In genomic region chr4:135876583-135877020, GRCm38 (mm10) we compare ENCODE assay signal across 8 mouse cellular contexts. TPM values are rescaled to one million over a fixed set of nuclear protein-coding genes. Genes with fewer than 3 reads are reported as not detected.
DNase-seq lines count a peak whose midpoint lies in the region; ATAC-seq and TF ChIP-seq lines count a peak whose summit lies in the region.

No protein-coding gene starts in this region.

- intact Hi-C loops in heart, postnatal 25 days (cut with DNase I): loop anchor here (1.0 to 10.0 kb wide), 3 partner anchors 54 to 172 kb away; no protein-coding TSS in a partner anchor

- ATAC-seq in forebrain, embryonic 15.5 days (replicated peaks): no peak
- ATAC-seq in lung, embryonic 14.5 days (ENCODE audit: insufficient read depth): no peak

- peak overlapping the region; percentile 48 for H3K4me2 ChIP-seq in forebrain, embryonic 15.5 days (replicated peaks)
- H3K4me2 ChIP-seq in lung, embryonic 14.5 days: peak overlapping the region; percentile 51

- H3K27me3 ChIP-seq in E14TG2a.4 (ENCODE audit: insufficient read depth, low read length): no peaks in the 10 kb centered on the region
- H3K27me3 ChIP-seq in forebrain, embryonic 15.5 days: no peaks in the 10 kb centered on the region
- no peaks in the 10 kb centered on the region for H3K27me3 ChIP-seq in lung, embryonic 14.5 days (ENCODE audit: insufficient read depth, low read length)
- H3K27me3 ChIP-seq in thymus, adult 2 months (ENCODE audit: control insufficient read depth, insufficient read depth, low read length): no peaks in the 10 kb centered on the region

- H3K9ac ChIP-seq in forebrain, embryonic 15.5 days (replicated peaks): peak overlapping the region; percentile 41
- H3K9ac ChIP-seq in lung, embryonic 14.5 days: peak overlapping the region; percentile 40

- 0 out of 2 replicates have a peak overlapping the region, but pooled peaks have one; percentile 11 for H3K27ac ChIP-seq in forebrain, embryonic 15.5 days (replicated peaks)
- peak overlapping the region; percentile 83 for H3K27ac ChIP-seq in lung, embryonic 14.5 days (ENCODE audit: low read depth)
- peak overlapping the region; percentile 47 for H3K27ac ChIP-seq in olfactory bulb, adult 2 months (ENCODE audit: insufficient read depth, low read depth, low read length)
- H3K27ac ChIP-seq in thymus, adult 2 months (ENCODE audit: control insufficient read depth, insufficient read depth, low read length): peak overlapping the region; percentile 70

- peaks cover 48% of the 10 kb centered on the region for H3K4me1 ChIP-seq in E14TG2a.4 (replicated peaks; ENCODE audit: low read depth, low read length)
- peaks cover 37% of the 10 kb centered on the region for H3K4me1 ChIP-seq in forebrain, embryonic 15.5 days
- H3K4me1 ChIP-seq in lung, embryonic 14.5 days (ENCODE audit: insufficient read depth): peaks cover 7% of the 10 kb centered on the region
- H3K4me1 ChIP-seq in olfactory bulb, adult 2 months (ENCODE audit: control insufficient read depth, insufficient read depth, low read length): peaks cover 18% of the 10 kb centered on the region
- peaks cover 24% of the 10 kb centered on the region for H3K4me1 ChIP-seq in thymus, adult 2 months (replicated peaks; ENCODE audit: control insufficient read depth, insufficient read depth, low read length)

- WGBS in forebrain, embryonic 15.5 days: 3% methylated on average over 16 of the region's 16 CpGs
- WGBS in lung, embryonic 14.5 days: 2% methylated on average over 16 of the region's 16 CpGs
- under 1% methylated on average over 16 of the region's 16 CpGs for WGBS in olfactory bulb, adult 2 months
- 0% methylated on average over 16 of the region's 16 CpGs for WGBS in thymus, adult 2 months

- peak; percentile 84 for DNase-seq in brain, embryonic 14.5 days (ENCODE audit: low read depth)
- DNase-seq in heart, postnatal 25 days (ENCODE audit: low spot score): peak; percentile 82
- DNase-seq in layer of hippocampus, adult 18-20 months (ENCODE audit: low spot score in 2 of 2): peak; percentile 61 to 73
- peak; percentile 80 for DNase-seq in lung, embryonic 14.5 days
- peak; percentile 75 for DNase-seq in thymus, adult 2 months

- TF ChIP-seq POLR2A in brain, embryonic 14.5 days (IDR thresholded peaks at IDR 0.05; ENCODE audit: borderline replicate concordance, extremely low read depth, insufficient read depth, insufficient read length, poor library complexity, severe bottlenecking): no peak
- no peak for TF ChIP-seq POLR2A in olfactory bulb, adult 2 months (IDR thresholded peaks at IDR 0.05; ENCODE audit: insufficient read depth, low read depth, low read length)
- no peak for TF ChIP-seq POLR2A in thymus, adult 2 months (IDR thresholded peaks at IDR 0.05; ENCODE audit: control insufficient read depth, extremely low read depth, insufficient read depth, low read length, poor library complexity)

- TF ChIP-seq CTCF in E14TG2a.4 (conservative IDR thresholded peaks at IDR 0.05; ENCODE audit: low read length): no peak
- no peak for TF ChIP-seq CTCF in brain, embryonic 14.5 days (IDR thresholded peaks at IDR 0.05; ENCODE audit: borderline replicate concordance, extremely low read depth, insufficient read depth, insufficient read length)
- TF ChIP-seq CTCF in lung, embryonic 14.5 days (IDR thresholded peaks at IDR 0.05; ENCODE audit: low read depth): no peak
- TF ChIP-seq CTCF in olfactory bulb, adult 2 months (IDR thresholded peaks at IDR 0.05; ENCODE audit: insufficient read depth, low read depth, low read length): no peak
- 0 out of 2 replicates have a peak, but pooled peaks have one; percentile 7 for TF ChIP-seq CTCF in thymus, adult 2 months (IDR thresholded peaks at IDR 0.05; ENCODE audit: borderline replicate concordance, control insufficient read depth, extremely low read depth, insufficient read depth, low read length, poor library complexity)

- H3K9me3 ChIP-seq in E14TG2a.4 (ENCODE audit: low read length): no peaks in the 10 kb centered on the region
- H3K9me3 ChIP-seq in forebrain, embryonic 15.5 days: no peaks in the 10 kb centered on the region
- no peaks in the 10 kb centered on the region for H3K9me3 ChIP-seq in lung, embryonic 14.5 days (ENCODE audit: low read depth, low read length)

- H3K4me3 ChIP-seq in E14TG2a.4 (replicated peaks; ENCODE audit: low read length): peak overlapping the region; percentile 60
- peak overlapping the region; percentile 20 for H3K4me3 ChIP-seq in forebrain, embryonic 15.5 days
- H3K4me3 ChIP-seq in lung, embryonic 14.5 days (ENCODE audit: low read depth, low read length): peak overlapping the region; percentile 17
- peak overlapping the region; percentile 26 for H3K4me3 ChIP-seq in olfactory bulb, adult 2 months (ENCODE audit: insufficient read depth, low read depth, low read length)
- H3K4me3 ChIP-seq in thymus, adult 2 months (ENCODE audit: control insufficient read depth, insufficient read depth, low read length): peak overlapping the region; percentile 25; the same call in 1 of the 2 replicates

- peaks cover 13% of the 10 kb centered on the region for H3K36me3 ChIP-seq in E14TG2a.4 (ENCODE audit: insufficient read depth, low read length)
- H3K36me3 ChIP-seq in forebrain, embryonic 15.5 days: peaks cover 4% of the 10 kb centered on the region
- peaks cover 14% of the 10 kb centered on the region for H3K36me3 ChIP-seq in lung, embryonic 14.5 days (ENCODE audit: insufficient read depth)
- H3K36me3 ChIP-seq in thymus, adult 2 months (ENCODE audit: control insufficient read depth, insufficient read depth, low read length): peaks cover 11% of the 10 kb centered on the region

RNA-seq across cellular contexts. Expression of gene Pnrc2, which starts 3.0 kb away (rescaled TPM):
- polyA plus RNA-seq in brain, embryonic 14.5 days (2012; rRNA removed): 67.1 and 74.4 TPM in 2 replicates
- polyA plus RNA-seq in forebrain, embryonic 15.5 days (2015; fragmentation: Nextera tagmentation; extraction: Ambion mirVana): 131 and 134 TPM in 2 replicates
- total RNA-seq in heart, postnatal 25 days (2021): 10 to 100 TPM; 57.7 to 67.0 TPM
- 10 to 100 TPM; 50.5 to 53.0 TPM for total RNA-seq in layer of hippocampus, adult 18-20 months (2021)
- 191 and 206 TPM in 2 replicates for polyA plus RNA-seq in lung, embryonic 14.5 days (2014; fragmentation: Nextera tagmentation; extraction: Ambion mirVana)
- not detected in 2 replicates for polyA plus RNA-seq in olfactory bulb, adult 2 months (2012; ENCODE audit: insufficient read depth, insufficient read length, low replicate concordance, missing spikeins)
- polyA plus RNA-seq in thymus, adult 2 months (2012; rRNA removed): 26.7 and 28.6 TPM in 2 replicates

RNA-seq across cellular contexts. Expression of gene Cnr2, which starts 18.6 kb away (rescaled TPM):
- polyA plus RNA-seq in brain, embryonic 14.5 days (2012; rRNA removed): 0.19 and 0.25 TPM in 2 replicates
- polyA plus RNA-seq in forebrain, embryonic 15.5 days (2015; fragmentation: Nextera tagmentation; extraction: Ambion mirVana): 0.08 and 0.13 TPM in 2 replicates
- under 1 TPM; 0.34 to 0.36 TPM for total RNA-seq in heart, postnatal 25 days (2021)
- under 1 TPM in 1 of 2 experiments, not detected in 1; 0.08 TPM for total RNA-seq in layer of hippocampus, adult 18-20 months (2021)
- polyA plus RNA-seq in lung, embryonic 14.5 days (2014; fragmentation: Nextera tagmentation; extraction: Ambion mirVana): 0.71 and 0.73 TPM in 2 replicates
- not detected in 2 replicates for polyA plus RNA-seq in olfactory bulb, adult 2 months (2012; ENCODE audit: insufficient read depth, insufficient read length, low replicate concordance, missing spikeins)
- polyA plus RNA-seq in thymus, adult 2 months (2012; rRNA removed): 9.3 and 9.5 TPM in 2 replicates

RNA-seq across cellular contexts. Expression of gene Srsf10, which starts 21.1 kb away (rescaled TPM):
- 128 and 142 TPM in 2 replicates for polyA plus RNA-seq in brain, embryonic 14.5 days (2012; rRNA removed)
- 257 and 272 TPM in 2 replicates for polyA plus RNA-seq in forebrain, embryonic 15.5 days (2015; fragmentation: Nextera tagmentation; extraction: Ambion mirVana)
- total RNA-seq in heart, postnatal 25 days (2021): 10 to 100 TPM; 41.7 to 47.7 TPM
- 10 to 100 TPM; 83.8 to 87.8 TPM for total RNA-seq in layer of hippocampus, adult 18-20 months (2021)
- 322 and 336 TPM in 2 replicates for polyA plus RNA-seq in lung, embryonic 14.5 days (2014; fragmentation: Nextera tagmentation; extraction: Ambion mirVana)
- polyA plus RNA-seq in olfactory bulb, adult 2 months (2012; ENCODE audit: insufficient read depth, insufficient read length, low replicate concordance, missing spikeins): not detected in 2 replicates
- polyA plus RNA-seq in thymus, adult 2 months (2012; rRNA removed): 194 and 220 TPM in 2 replicates

RNA-seq across cellular contexts. Expression of gene Fuca1, which starts 43.9 kb away (rescaled TPM):
- polyA plus RNA-seq in brain, embryonic 14.5 days (2012; rRNA removed): 41.7 and 43.1 TPM in 2 replicates
- 50.9 and 56.7 TPM in 2 replicates for polyA plus RNA-seq in forebrain, embryonic 15.5 days (2015; fragmentation: Nextera tagmentation; extraction: Ambion mirVana)
- 10 to 100 TPM; 27.4 to 29.0 TPM for total RNA-seq in heart, postnatal 25 days (2021)
- total RNA-seq in layer of hippocampus, adult 18-20 months (2021): 10 to 100 TPM; 44.2 to 47.1 TPM
- polyA plus RNA-seq in lung, embryonic 14.5 days (2014; fragmentation: Nextera tagmentation; extraction: Ambion mirVana): 65.1 and 72.7 TPM in 2 replicates
- not detected in 2 replicates for polyA plus RNA-seq in olfactory bulb, adult 2 months (2012; ENCODE audit: insufficient read depth, insufficient read length, low replicate concordance, missing spikeins)
- 37.5 and 43.5 TPM in 2 replicates for polyA plus RNA-seq in thymus, adult 2 months (2012; rRNA removed)

Comparison
In these comparisons a context has a peak if more than half of its experiments do, and no peak if none do; other contexts are left out.
1. H3K27ac ChIP-seq: peak in every context shown above with its lines; median percentile 83 in lung, embryonic 14.5 days; 70 in thymus, adult 2 months; 47 in olfactory bulb, adult 2 months; 11 in forebrain, embryonic 15.5 days.